Mouse (Mus musculus) frontal cortex, postnatal 25 days (tissue): ENCODE results near the gene Il15.

Source experiments
- DNase-seq, 2 experiments: peaks; one replicate each; pipeline ENCODE4 v3.0.0; 2022; ENCODE audit warnings: low spot score in 2 of 2

Gene Il15

DNA sequence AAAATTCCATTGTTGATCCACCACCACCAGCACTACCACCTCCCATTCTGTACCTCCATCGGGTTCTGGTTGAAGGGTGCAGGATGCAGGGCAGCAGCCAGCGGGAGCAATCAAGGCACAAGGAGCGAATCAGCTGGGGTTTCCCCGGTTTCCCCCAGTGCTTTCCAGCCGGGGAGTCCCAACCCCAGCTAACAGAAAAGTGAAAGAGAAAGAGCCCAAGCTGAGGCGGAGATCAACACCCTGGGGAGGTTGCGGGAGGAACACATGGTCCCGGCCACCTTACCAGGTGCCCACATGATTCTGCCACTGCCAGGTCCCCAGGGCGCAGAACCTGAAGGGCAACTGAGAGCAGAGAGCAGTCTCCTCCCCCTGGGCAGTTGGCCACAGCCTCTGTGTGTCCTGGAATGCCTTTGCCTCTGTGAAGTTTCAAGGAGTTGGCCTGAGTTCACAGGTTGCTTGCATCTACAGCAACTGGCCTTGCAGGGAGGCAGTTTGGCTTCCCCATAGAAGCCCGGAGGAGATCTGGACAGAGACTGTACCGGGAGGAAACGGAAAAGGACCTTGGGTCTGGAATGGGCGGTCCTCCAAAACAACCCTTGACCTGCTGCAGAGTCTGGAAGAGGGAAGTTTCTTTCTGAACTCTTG lies at the start of gene Il15:
TSS of gene Il15 (minus strand) at position 537 of the 645 bp plus-strand sequence.
- no peak for DNase-seq

DNA sequence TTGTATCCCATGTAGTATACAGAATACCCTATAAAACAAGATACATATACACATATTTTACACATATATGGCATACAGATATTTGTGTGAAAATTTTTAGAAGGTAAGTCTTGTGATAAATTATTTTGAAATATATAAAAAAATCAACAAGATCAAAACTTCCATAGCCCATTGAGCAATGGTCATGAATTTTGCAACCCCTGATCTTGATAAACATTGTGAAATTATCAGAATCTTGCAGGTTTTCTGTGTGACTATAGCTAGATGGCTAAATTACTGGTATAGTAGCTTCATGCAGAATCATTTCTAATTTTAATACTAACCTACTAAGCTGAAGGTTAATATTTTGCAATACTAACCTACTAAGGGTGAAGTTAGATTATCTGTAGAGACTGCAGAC lies 41.9 kb upstream of the Il15 start:
- no peak for DNase-seq

DNA sequence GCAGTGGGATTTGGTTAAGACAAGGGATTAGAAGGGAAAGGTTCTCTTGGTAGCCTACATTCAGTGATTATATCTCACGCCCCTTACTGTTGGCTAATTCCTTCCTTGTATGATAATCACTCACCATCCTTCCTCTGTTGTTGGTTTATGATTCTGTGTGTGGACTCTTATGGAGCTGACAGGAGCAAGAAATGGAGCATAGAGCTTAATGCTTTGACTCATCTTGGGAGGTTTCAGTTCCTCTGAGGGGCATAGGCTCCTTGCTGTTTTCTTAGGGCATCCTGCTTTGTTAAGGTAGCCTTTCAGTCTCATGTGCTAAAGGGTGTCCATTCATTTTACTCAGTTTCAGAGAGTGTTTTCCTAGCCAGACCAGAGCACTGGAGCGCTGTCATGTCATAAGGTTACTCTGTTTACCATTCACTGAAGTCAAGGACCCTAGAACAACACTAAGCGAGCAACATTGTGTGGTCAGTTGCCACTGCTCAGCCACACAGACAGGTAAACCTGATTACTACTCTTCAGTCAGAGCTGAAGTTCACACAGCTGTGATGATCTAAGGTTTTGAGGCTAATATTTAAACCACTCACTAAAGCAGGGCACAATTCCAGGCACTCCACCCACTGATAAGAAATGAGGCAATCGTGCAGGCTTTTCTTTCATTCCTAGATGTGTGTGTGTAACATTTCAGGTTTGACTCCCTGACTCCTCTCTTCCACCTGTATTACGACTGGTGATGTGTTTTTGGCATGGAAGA lies 13.7 kb upstream of the Il15 start:
- DNase-seq: no peak

DNA sequence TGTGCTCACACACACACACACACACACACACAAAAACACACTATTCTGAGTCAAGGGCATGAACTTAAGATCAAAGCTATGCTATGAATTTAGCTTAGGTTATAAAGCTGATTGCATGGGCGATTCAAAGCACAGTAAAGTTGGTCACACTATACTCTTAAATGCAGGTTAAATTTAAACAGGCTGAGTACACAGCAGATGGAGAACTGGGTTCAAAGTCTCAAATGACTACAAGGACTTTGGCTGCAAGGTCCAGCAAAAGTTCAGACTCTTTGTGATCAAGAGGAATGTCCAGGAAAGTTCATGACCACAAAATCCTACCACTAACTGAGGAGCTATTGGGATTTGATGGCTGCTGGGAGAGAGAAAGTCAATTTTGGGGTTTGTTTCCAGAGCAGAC lies 12.5 kb upstream of the Il15 start:
- no peak for DNase-seq

DNA sequence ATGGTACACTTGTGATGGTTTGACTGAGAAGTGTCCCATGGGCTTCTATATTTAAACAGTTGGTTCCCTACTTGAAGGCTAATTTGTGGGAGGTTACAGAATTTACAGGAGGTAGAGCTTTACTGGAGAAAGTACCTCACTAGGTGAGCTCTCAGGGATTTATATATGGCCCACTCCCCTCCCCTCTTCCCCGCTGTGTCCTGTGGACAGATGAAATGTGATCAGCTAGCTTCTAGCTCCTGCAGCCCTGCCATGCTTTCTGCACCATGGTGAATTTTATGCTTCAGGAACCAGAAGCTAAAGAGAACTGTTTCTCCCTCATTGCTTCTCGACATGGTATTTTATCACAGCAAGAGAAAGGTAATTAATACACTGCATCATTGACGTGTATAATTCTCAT lies 7.1 kb upstream of the Il15 start:
- no peak for DNase-seq

DNA sequence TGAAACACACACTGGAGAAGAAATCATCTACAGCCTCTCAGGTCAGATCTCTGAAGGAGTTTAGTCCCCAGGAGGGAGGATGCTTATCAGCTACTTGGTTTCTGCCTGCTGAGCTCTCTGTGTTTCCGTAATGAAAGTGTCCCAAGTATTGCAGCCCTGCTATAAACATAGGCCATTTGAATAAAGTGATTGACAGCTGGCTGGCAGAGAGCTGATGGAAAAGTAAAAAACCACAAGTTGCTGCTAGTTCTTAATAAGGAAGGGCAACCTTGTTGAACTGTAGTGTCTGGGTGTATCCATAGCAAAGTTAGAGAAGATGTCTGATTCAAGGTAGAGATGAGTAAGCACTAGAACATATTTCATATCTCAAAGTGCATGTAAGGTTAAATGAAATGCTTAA lies 4.0 kb upstream of the Il15 start:
- DNase-seq: no peak

DNA sequence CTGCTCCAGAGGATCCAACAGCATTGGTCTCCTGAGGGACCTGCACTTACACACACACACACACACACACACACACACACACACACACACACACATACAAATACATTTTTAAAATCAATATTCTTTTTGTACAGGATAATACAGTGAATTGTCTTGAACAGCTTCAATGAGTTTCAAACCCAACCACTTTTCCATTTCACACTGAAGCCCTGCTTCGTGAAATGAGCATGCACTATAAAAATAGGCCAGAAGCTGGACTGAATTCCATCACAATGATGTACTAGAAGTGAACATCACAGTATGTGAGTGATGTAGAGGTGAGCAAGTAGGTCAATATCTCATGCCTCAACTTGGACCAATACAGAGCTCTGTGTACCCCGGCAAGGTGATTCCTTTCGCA lies 1.0 kb upstream of the Il15 start:
- no peak for DNase-seq

DNA sequence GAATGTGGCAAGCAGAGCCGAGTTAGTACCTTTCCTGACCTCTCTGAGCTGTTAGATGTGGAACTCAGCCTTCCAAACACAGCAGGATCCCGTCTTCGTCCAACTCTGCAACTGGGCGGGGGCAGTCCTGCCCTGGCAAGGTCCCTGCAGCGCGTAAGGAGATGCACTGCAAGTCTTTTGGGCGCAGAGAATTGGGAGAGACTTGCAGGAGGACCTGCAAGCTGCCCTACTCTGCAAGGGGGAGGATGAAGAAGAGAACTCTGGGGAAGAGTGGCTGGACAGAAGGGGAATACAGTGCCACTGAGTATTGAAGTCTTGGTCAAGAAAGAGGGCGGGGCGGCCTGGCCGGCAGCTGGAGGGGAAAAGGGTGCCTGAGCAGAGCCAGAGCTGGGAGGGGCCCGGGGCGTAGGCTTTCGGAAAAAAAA lies 749 bp downstream of the Il15 start:
- DNase-seq: no peak

DNA sequence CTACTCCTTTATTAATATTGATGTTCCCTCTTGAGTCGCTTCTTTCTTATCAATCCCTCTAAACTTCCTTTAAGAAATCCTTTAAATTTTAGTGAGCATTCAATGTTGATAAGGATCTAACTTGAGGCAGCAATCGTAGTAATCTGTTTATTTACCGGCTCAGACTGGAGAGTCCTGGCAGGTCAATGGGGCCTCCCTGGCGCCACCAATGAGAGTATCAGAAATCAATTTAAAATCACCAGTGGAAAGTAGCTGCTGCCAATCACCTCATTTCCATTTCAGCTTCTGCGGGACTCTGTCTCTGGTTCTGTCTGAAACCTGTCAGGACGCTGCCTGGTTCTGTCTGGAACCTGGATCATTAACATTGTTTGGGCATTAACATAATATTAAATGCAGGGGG lies 1.5 kb downstream of the Il15 start:
- no peak for DNase-seq

DNA sequence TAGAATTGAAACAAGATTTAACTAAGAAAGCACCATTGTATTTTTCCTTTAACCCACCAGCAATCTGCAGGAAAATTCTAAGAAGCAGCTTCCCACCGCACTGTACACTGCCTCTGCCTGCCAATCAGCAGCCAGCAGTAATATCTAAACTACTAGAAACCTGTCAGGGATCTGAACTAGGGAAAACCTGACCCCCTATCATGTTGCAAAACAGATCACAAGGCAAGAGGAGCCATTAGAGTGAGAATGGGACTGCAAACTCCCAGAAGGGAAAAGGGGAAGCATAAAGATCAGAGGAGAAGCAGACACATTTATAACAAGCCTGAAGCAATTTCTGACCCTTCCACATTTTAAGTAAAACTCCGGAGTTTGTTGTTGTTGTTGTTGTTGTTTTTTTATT lies 2.0 kb downstream of the Il15 start:
- no peak for DNase-seq

DNA sequence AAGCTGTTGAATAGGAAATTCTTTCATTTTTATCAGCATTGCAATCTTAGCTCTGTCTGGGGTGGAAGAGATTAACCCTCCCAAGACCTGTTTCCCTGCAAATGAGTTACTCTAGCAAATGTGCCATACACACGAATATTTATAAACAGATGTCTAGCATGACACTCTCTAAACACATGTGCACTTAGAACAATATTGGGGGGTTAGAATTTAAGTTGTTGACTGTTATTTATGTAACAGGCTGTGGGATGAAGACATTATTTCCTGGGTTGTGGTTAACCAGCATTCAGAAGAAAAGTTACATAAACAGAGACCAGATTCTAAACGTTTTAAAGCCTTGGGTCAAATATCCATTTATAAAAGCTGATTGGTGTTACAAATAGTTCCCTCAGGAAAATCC lies 2.6 kb downstream of the Il15 start:
- no peak for DNase-seq

DNA sequence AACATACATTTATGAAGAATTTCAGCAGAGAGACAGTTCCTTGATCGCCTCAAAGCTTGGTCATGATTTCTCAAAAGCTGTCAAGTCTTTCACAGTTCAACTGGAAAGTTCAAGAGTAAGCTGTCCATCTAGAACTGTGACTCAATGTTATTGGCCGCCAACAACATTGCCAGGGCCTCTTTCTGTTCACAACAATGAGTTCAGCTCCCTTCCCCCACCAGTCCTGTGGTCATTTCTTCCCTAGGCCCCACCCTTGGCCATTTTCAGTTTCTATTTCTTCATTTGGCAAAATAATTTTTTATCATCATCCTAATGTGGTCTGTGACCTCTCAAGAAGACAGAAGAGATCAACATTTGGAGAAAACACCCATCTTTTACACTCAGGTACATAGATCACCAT lies 4.5 kb downstream of the Il15 start:
- no peak for DNase-seq

DNA sequence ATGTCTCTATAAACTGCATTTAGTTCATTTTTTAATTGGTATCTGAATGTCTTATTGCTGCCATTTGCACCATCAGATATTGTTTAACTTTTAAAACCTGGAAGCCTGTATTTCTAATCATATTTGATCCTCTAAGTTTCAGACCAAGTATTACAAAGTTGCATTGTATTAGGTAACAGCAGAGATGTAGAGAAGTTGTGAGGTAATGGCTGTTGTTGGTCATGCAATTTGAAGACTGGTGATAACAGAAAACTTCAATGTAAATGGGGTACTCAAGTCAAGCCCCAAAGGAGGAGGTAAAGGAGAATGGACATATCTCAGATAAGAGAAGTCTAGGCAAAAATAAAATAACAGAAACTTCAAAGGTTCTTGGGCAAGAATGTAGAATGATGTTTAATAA lies 11.8 kb downstream of the Il15 start:
- no peak for DNase-seq

DNA sequence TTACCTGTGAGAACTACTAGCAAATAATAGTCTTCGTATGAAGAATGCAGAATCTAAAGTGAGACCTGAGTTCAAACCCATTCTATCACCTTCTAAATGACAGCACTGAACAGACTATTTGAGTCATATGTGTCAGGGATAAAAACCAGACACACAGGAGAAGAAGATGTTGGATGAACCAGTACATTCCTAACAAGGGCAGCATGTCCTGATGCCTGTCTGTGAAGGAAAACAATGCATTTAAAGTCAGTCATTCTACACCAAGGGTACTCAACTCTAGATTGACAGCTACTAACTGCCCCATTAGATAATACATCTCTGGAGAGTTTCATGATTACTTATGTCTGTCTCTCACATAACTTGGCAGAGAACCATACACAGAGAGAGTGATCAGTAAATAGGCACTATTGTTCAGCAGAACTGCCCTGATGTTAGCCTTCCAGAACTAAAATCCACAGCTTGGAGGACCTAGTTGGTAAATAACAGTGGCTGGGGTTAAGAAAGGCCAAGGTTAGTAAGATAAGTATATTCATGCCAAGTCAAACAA lies 14.6 kb downstream of the Il15 start:
- DNase-seq: no peak

DNA sequence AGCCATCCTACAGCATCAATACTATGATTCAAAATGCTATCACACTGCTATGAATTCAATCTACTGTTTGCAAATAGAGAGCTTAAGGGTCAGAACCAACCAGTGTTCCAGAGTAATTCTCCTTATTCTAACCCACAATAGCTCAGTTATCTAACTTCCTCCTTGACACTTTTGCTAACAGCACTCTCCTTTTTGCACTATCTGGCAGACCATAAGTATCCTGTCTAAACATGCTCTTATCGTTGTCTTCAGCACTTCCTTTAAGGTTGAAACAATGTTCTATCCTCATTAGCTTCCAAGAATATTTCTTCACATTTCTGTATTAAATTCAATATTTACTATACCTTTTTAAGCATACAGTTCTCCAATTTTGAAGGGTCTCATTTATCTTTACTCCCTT lies 15.4 kb downstream of the Il15 start:
- DNase-seq: no peak

DNA sequence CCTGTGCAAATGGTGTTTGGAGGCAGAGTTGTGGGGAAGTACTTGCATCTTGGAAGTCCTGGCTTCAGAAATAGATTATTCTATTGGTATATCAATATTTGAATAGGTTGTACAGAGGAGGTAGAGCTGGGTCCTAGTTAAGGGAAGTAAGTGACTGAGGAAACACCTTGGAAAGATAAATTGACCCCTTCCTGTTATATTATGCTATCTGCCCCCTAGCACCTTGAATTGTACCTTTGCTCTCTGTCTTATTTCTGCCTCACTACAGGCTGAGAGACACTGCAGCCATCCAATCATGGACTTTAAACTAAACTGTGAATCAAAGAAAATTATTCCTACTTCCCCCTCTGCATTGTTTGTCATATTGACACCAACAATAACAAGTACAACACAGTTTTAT lies 17.2 kb downstream of the Il15 start:
- no peak for DNase-seq

DNA sequence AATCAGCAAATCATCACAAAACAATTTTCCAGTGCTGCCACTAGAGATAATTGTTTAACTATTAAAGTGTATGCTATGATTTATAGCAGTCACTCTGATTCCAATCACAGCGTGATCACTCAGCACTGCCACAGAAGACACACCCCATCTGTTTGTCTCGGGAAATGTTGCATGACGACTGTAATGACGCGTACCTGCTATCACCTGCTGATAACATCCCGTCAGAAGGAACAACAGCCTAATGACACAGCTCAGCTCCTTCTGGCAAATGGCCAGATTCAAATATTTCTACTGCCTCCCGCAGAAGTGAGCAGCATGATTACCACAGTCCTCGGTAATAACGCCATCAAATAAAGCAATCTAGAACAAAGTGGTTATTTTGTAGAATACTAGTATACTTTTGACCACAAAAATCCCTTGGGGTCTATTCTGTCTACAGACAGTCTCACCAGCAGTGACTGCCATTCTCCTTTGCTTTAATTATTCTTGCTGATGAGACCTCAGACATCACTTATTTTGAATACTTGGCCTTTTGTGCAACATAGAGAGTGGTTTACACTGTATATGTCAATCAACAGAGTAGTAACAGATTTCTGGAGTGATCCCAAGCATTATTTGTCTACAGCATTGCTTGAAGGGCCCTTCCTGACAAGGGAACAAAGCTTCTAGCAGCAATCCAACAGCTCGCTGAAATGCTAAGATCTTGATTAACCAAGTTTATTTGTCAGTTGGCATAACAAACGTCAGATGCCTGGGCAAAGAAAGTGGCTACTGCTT lies 18.4 kb downstream of the Il15 start:
- no peak for DNase-seq

DNA sequence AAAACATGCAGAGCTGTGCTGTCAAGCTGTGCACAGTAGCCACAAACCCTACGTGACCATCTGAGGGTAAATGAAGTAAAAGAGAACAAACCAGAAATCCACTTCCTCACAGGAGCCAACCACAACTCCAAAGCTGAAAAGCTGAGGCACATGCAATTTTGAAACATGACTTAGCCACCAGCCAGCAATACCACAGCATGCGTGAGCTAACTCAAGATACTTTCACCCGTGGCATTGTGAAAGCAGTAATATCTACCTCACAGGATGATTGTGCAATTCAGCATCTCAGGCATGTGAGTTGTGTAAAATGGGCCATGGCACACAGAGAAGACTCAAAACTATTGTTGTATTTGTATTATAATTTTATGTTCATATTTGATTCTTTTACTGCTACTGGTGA lies 19.7 kb downstream of the Il15 start:
- no peak for DNase-seq

DNA sequence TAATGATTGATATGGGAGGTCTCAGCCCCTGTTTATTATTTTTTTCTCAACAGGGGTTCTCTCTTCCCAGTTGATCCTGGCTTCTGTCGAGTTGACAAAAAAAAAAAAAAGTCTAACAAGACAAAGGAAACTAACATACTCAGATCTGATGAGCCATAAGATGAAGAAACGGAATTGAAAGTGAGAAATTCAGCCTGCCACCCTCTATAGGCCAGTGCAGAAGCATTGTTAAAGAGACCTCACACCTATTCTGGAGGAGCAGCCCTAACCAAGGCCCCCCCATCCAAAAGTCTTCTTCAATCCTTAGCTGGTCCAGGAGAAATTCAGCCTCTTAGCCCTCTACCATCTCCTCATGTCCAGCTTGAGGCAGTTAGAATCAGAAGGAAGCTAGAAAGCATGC lies 20.7 kb downstream of the Il15 start:
- DNase-seq: no peak

DNA sequence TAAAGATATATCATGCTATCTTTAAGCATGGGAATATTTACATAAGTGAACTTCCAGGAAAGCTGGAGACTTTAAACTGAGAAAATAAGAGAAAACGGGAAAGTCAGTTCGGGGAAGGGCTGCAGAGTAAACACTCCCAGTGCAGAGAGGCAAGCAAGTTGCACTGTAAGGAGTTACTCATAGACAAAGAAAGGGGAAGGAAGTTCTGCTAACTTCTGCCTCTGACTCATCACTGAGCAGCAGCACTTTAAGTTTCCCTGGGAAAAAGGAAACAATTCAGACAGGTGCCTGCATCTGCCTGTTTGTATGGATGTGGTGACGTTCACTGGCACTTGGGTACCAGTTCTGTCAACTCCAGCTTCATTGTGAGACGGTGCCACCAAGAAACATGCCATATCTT lies 28.6 kb downstream of the Il15 start:
- no peak for DNase-seq

DNA sequence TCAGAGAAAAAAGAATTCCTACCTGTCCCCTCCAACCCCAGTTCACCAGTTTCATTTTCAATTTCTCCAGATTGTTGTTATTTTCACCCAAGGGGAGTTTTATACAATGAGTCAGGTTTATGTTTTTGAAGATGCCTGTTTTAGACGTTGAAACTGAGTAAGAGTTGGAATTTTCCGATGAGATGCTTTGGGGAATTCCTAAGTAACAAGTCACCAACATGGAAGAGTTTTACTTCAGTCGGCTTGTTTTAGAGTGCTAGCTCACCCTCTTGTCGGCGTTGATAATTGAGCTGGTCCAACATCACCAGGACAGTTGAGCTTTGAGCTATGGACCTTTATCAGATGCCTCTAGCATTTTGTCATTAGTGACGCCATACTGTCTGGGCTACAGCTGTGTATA lies 30.2 kb downstream of the Il15 start:
- DNase-seq: no peak

DNA sequence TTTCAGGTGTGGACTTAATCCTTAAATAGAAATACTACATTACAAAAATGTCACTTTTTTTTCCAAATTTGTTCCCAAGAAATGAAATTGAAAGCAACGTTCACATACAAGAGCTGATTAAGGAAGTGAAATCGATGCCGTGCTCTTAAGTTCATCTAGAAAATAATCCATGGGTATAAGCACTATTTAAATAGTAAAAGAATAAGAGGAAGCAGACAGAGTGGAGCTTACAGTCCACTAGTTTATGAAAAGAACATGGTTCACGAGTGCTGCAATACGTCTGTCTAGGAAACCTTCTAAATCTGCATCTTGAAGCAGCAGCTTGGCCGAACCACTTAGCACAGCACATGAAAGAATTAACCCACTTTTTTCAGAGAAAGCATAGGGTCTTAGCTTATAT lies 32.4 kb downstream of the Il15 start:
- DNase-seq: no peak

DNA sequence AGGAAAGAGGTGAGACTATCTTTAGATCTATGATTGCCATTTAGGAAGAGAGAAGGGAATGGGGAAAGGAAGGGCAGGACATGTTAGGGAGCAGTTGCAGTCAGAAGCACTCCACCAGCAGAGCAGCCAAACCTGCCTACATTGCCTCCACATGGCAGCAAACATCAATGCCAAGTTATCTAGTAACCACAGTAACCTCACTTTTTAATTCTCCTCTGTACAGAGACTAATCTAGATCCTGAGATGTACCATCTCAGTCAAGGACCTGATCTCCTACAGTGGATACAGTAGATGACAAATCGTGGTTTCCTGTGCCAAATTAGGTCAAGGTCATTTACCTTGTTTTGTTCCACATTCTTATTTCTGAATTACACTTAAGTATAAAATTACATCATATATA lies 42.0 kb downstream of the Il15 start:
- no peak for DNase-seq
